Mouse (Mus musculus) ovary, postnatal 10 days (tissue): ENCODE measurements at regions not wholly inside any gene's neighbourhood (a gene's known extent, or its start where the extent isn't known, plus 50 kb on each side); places are given as distances from the start of the nearest gene placed in this dataset.

Experiments
- DNase-seq: peaks from one replicate; pipeline ENCODE4 v3.0.0; 2022; ENCODE audit warnings: low spot score

DNA sequence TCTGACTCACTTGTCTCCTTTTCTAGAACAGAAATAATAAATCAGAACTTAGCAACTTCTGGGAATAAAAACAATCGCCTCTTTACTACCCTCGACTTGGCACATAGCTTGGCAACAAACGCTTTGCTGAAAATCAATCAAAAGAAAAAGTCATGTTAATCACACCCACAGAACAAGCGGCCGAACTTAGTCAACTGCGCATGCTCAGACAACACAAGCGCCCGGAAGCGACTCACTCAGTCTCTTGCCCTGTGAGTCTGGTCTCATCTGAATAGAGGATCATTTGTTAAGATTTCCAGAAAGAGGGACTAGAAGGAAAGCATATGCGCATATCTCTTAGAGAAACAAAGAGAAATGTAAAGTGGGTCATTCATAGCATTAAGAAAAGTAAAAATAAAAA is 375.8 kb downstream of the Gpd2 start:
- no peak for DNase-seq

DNA sequence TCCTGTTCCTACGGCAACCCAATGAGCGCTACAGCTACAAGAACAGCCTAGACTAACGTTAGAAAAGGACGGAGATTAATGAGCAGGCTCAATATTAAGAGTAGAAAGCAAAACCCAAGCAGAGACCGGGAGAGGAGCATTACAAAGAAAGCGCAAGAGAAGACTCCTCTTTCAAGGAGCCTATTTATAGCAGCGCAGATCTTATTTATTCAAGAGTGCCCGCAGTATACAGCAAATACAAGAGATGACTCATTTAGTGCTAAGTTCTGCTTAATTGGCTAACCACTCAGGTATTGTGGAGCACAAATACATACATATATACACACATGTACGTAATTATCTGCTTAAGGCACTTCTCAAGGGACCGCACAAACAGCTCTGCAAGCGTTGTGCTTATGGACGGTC is 377.2 kb downstream of the Gpd2 start:
- DNase-seq: no peak

DNA sequence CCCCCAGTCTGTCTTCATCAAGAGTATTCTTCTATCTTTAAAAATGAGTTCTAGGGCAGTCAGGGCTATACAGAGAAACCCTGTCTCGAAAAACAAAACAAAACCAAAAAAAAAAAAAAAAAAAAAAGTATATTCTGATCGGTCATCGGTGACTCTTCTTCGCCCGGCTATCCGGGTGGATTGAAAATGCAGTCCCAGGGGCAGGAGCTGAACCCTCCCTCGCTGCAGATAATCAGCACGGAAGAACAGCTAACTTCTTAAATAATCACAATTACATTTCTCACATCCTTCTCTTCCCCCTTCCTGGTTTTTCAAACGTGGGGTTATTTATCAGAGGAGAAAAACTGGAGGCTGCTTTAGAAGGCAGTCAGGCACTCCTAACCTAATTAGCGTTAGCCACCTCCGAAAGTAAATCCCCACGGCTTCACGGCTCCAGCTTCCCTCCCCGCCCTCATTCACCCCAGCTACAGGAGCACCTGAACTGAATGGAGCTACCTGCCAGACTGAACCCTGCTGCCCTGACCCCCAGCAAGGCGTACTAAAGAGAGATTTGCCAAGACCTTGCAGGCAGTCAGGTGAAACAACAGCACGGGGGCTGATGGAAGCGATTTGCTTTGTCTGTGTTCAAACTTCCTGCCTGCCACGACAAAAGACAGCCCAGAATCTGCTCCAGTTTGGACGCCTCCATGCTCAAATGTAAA is 379.2 kb downstream of the Gpd2 start:
- DNase-seq: no peak

DNA sequence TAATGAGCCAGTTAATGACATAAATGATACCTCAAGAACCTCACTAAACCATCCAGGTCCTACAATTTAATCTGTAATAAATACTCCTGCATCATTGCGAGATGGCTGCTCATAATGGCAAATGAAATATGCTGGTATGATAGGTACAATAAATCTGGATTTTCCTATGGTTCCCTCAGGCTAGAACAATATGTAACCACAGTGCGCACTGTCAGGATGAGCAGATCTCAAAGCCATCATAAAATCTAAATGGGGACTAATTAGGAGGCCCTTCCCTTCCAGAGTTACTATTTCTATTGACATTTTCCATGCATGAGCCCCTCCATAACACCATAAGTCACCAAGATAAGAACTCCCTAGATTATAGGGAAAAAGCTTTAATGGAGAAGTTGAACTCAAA is 379.8 kb downstream of the Gpd2 start:
- no peak for DNase-seq

DNA sequence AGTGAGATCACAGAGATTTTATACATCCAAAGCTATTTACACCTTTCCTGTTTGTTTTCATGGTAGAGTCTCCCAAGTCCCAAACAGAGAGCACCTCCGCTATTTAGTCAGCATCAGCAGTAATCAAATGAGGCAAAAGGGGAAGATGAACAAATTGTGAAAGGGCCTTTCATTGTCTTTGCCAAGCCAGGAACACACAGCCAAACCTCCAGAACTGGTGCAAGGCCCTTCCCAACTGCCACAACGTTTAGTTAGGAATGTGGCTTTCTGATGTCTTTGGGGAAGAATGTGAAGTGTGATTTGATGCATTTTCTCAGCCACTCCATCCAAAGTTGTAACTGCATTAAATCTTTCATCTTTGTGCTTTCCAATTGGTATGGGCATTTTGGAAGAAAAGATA is 353.6 kb upstream of the Galnt5 start:
- DNase-seq: no peak

DNA sequence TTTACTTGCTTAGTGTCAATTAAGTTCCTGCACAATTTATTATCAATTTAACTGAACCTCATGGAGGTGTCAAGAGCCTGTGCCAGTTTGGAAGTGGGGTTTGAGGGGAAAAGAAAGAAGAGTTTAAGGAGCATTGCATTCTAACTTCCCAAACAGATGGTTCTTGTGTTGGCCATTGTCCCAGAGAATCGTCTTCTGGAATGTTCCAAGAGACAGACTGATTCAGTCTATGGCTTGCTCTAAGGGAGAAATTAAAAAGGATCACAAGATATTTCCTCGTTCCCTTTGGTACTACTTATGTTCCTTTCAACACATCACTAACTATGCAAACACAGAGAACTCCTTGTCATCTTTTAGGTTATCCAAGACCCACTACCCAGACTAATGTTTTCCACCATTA is 353.1 kb upstream of the Galnt5 start:
- DNase-seq: no peak

DNA sequence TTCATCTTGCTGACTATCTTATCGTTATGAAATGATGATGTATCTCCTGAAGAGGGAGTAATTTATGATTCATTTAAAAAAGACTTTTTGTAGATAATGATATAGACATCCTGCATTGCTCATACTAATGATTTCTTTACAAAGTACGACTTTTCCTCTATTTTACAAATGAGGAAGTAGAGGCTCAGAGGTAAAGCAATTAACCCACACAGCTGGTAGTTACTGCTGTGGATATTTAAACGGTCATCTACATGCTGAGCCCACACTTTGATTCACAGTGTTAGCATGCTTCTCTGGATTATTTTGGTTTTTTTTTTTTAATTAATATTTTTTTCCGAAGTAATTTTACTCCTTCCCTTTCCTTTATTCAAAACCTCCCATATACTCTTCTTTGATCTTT is 348.7 kb upstream of the Galnt5 start:
- DNase-seq: no peak

DNA sequence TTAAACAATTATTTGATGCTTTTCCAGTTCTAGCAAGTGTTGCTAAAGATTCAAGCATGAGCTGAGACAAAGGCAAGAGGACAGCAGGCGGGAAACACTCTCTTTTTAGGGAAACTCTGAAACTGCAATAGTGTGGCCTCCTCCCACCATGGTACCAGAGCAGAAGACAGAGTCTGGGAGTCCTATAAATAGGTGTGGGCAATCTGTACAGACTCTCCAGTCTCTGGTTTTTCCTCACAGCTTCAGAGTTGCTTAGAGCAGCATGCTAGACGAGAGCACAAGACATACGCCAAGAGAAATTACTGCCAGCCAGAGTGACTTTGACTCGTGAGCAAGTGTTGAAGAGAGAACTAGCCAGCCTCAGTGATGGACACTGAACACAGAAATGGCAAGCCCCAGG is 340.3 kb upstream of the Galnt5 start:
- DNase-seq: no peak

DNA sequence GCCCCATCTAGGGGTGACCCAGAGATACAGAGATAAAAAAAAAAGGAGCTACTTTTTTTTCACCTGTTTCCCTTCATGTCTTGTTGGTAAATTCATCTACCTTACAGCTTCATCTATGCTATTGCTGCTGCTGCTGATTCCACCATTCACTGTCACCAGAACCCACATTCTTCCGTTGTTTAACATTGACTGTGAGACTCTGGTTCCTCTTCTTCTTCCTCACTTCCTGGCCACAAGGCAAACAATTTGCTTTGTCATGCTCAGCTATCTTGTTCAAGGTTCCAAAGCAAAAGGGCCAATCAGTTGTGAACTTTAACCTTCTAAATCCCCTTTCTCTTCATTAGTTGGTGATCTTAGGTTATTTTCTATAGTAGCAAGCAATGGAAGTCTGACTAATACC is 335.8 kb upstream of the Galnt5 start:
- no peak for DNase-seq

DNA sequence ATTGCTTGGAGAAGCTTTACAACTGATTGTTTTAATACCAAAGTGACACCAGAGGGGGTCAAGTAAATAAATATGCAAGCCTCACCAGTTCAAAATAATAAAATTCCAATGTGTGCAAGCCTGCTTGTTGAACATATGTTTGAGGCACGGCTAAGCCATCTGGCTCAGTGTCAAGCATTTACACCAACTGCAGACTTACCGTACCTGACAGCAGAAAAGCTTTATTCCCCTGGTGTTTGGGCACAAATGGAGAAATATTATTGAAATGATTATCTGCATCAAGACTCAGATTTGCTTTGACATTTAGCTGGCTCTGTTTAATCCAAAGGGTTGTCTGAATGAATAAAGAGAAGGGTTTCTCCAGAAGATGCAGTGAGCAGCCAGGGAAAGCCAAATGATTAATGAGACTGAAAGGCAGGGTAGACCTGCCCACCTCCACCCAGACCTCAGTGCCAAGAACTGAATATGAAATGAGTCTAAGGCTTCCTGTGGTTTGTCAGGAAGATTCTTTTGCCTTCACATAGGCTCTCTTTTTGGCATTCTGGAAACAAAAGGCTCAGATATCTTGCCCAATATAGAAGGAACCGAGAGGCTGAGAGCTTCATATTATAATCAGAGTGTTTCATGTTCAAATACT is 325.6 kb upstream of the Galnt5 start:
- no peak for DNase-seq

DNA sequence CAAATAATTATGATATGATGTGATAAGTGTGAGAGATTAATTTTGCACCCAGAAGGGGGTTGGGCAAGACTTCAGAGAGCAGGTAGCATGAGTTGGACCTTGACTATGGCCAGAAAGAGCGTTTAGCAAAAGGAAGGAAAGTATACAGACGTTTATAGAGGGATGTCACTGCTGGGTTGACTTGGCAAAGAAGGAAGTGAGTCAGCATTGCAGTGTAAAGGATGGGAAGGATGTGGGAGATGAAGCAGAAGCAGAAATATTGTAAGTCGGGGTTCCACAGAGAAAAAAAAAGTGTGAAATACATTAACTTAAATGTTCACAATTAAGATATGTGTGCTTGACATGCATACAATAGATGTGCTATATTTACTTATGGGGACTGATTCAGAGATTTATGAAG is 307.8 kb upstream of the Galnt5 start:
- no peak for DNase-seq

DNA sequence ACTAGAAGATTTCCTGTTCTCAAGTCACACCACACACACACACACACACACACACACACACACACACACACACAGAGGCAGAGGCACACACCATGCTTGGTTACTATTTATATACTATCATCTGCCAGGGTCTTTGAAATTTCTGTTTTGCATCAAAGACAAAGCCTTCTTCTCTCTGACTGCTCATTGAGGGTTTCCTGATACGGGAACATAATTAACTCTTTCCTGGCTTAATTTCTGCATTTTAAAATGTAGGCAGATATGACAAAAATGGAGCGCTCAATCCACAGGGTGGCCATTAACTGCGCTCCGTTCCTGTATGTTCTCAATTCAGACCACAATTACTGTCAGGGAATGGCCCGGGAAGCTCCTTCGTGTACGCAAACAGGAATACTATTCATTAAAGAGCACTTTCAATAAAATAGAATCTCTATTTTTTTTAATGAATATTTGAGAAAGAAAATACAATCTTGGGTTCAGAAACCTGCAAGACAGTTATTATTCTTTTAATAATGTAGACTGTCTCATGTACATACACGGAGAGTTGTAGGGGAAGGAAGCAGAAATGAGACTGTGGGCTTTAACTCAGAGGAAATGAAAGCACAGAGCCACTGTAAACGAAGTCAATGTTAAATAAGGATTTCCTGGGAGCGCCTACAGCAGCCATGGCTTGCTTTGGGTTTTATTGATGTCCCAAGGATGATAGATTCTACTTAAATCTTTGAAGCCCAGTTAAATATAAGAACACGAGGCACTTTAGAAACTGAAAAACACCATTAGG is 300.5 kb upstream of the Galnt5 start:
- DNase-seq: no peak

DNA sequence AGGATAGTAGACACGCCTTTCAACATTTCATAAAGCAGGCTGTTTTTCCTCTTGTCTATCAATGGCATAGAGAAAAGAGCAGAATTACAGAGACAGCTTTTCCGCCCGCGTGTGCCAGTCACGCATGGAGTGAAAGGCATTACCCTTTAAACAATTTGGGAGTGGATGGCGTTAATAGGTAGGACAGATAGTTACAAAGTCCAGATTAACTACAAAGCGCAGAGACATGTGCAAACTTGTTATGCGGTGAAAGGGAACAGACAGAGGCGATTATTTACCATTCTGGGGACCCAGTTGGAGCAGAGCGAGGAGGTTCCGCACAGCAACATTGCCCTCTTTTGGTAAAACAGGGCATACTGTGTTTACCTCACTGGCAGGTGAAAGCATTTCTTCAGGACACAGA is 299.0 kb upstream of the Galnt5 start:
- peak; percentile 1 for DNase-seq

DNA sequence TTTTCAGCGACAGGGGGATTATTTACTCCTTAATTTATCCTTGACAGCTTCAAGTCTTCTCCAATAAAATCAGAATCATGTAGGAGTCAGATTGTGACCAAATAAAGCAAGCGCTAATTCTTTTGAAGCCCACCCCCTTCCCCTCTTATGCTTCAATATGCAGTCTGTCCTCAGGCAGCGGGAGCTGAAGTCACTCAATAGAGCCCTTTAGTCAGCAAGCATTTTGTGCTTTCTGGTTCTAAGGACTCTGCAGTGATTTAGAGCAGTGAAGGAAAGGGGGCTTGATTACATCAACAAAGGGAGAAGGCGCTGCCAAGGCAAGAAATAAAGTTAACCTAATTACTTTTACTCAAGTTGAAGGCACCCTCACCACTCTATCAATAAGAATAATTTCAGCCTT is 298.5 kb upstream of the Galnt5 start:
- DNase-seq: no peak

DNA sequence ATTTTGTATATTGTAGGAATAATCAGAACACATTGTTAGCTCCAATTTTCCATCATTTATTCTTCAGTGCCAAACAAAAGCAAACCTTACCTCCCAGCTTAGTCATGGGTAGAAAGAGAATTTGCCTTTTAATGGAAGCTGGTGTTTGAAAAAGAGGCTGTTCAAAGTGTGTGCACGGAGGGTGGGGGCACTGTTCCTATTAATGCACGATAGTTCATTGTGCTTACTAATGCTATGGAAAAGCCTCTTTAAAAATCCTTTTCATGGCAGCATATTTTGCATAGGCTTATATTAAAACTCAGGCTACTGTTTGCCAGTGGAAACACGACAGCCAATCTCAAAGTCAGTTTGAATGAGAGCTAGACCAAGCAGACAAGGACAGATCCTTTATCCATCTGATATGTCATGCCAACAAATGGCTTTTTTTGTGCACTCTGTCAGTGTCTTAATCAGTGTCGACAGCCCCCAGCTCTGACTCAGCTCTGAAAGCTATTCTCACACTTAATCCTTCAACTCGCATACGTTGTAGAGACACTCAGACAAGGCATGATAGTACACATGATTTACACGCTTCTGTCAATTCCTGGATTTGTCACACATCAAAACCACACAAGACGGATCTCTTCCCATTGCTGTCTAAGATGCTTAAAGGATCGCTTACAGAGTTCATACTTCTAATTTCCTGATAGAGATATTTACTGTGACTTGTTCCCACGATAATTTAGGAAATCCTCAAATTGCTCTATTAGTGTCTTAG is 280.8 kb upstream of the Galnt5 start:
- no peak for DNase-seq
